Mouse (Mus musculus) heart, postnatal 14 days (tissue): ENCODE results near the gene Mfn1. TPM values are rescaled to one million over a fixed set of nuclear protein-coding genes. Genes with fewer than 3 reads are reported as not detected.

Experiments used
- DNase-seq, 2 experiments: peaks; one replicate each; pipeline ENCODE4 v3.0.0; 2021 to 2022
- intact Hi-C: fragments of 180-260 bp; cut with DNase I; formaldehyde crosslinking; loops from one replicate; pipeline ENCODE4 v1.15.1; 2025
- total RNA-seq, 2 experiments: library from RNA; stranded (reverse); gene quantifications; 2 replicates each; pipeline ENCODE4 v1.2.3; 2021

The Mfn1 gene
- total RNA-seq, 2 experiments from 2014 or later = 361 to 370 TPM

GRCm38 (mm10) chr3:32509496-32510374, 19.5 kb upstream of the Mfn1 start, which contains the start of gene Zfp639:
TSS of gene Zfp639 (plus strand) at chr3:32510259.
- intact Hi-C loops = loop anchor here (1.0 to 5.0 kb wide), 4 partner anchors 19 to 188 kb away; partner anchors contain the start of gene Mfn1
- no peak for DNase-seq

- DNase-seq = peak; percentile 98
- intact Hi-C loops = loop anchor here (1.0 to 5.0 kb wide), 3 partner anchors 18 to 187 kb away; partner anchors contain the start of gene Mfn1
Observed at GRCm38 (mm10) chr3:32510375-32511190, 18.7 kb upstream of the Mfn1 start.

GRCm38 (mm10) chr3:32511191-32511550, 18.1 kb upstream of the Mfn1 start:
- no peak for DNase-seq
- intact Hi-C loops = loop anchor here (2.0 to 5.0 kb wide), 2 partner anchors 18 to 186 kb away; partner anchors contain the start of gene Mfn1

- intact Hi-C loops = loop anchor here (5.0 kb wide), 1 partner anchor 185 kb away; no protein-coding TSS in a partner anchor
- DNase-seq = no peak
Observed at GRCm38 (mm10) chr3:32512686-32513284, 16.5 kb upstream of the Mfn1 start.

- no peak for DNase-seq
- intact Hi-C loops = loop anchor here (5.0 kb wide), 1 partner anchor 184 kb away; no protein-coding TSS in a partner anchor
Observed at GRCm38 (mm10) chr3:32513528-32513927, 15.7 kb upstream of the Mfn1 start.

GRCm38 (mm10) chr3:32527181-32527580, 2.1 kb upstream of the Mfn1 start:
- intact Hi-C loops = no loop called here
- no peak for DNase-seq

GRCm38 (mm10) chr3:32530041-32530440, 776 bp downstream of the Mfn1 start:
- DNase-seq = no peak
- intact Hi-C loops = no loop called here

GRCm38 (mm10) chr3:32535692-32536091, 6.4 kb downstream of the Mfn1 start:
- intact Hi-C loops = no loop called here
- no peak for DNase-seq

- DNase-seq = peak; percentile 47 to 72
- intact Hi-C loops = no loop called here
Observed at GRCm38 (mm10) chr3:32537556-32537955, 8.3 kb downstream of the Mfn1 start.

- no peak for DNase-seq
- intact Hi-C loops = no loop called here
Observed at GRCm38 (mm10) chr3:32538091-32538490, 8.8 kb downstream of the Mfn1 start.

GRCm38 (mm10) chr3:32553061-32553460, 23.8 kb downstream of the Mfn1 start:
- intact Hi-C loops = loop anchor here (5.0 kb wide), 1 partner anchor 144 kb away; no protein-coding TSS in a partner anchor
- DNase-seq = peak in 1 of 2 experiments; percentile 16

GRCm38 (mm10) chr3:32563401-32563800, 34.1 kb downstream of the Mfn1 start:
- intact Hi-C loops = no loop called here

GRCm38 (mm10) chr3:32573086-32573485, 43.8 kb downstream of the Mfn1 start:
- intact Hi-C loops = no loop called here
- DNase-seq = no peak

More at GRCm38 (mm10) chr3:32563401-32563800, 34.1 kb downstream of the Mfn1 start:
- no peak for DNase-seq

GRCm38 (mm10) chr3:32573881-32574280, 44.6 kb downstream of the Mfn1 start:
- intact Hi-C loops = no loop called here
- no peak for DNase-seq

GRCm38 (mm10) chr3:32575151-32575550, 45.9 kb downstream of the Mfn1 start:
- intact Hi-C loops = no loop called here
- DNase-seq = no peak

- intact Hi-C loops = no loop called here
- DNase-seq = peak in 1 of 2 experiments; percentile 9
Observed at GRCm38 (mm10) chr3:32578772-32579171, 49.5 kb downstream of the Mfn1 start.

GRCm38 (mm10) chr3:32580738-32581137, 51.5 kb downstream of the Mfn1 start:
- intact Hi-C loops = no loop called here
- DNase-seq = no peak

- intact Hi-C loops = no loop called here
- no peak for DNase-seq
Observed at GRCm38 (mm10) chr3:32581911-32582310, 52.6 kb downstream of the Mfn1 start.

GRCm38 (mm10) chr3:32583489-32583888, 54.2 kb downstream of the Mfn1 start:
- intact Hi-C loops = no loop called here

GRCm38 (mm10) chr3:32586274-32586673, 57.0 kb downstream of the Mfn1 start:
- intact Hi-C loops = no loop called here
- no peak for DNase-seq

More at GRCm38 (mm10) chr3:32583489-32583888, 54.2 kb downstream of the Mfn1 start:
- no peak for DNase-seq
